Mouse (Mus musculus) megakaryocyte, adult 5-6 weeks (primary cell): ENCODE measurements around the gene 2310009B15Rik. TPM values are rescaled to one million over a fixed set of nuclear protein-coding genes. Genes with fewer than 3 reads are reported as not detected.

ENCODE experiments used
- ATAC-seq: 2 replicates; pipeline ENCODE4 v1.8.0; 2016; ENCODE audit warnings: mild to moderate bottlenecking, inconsistent platforms; ENCODE audit not compliant: poor library complexity, severe bottlenecking
- total RNA-seq, 2 experiments: library from RNA; stranded (forward) in 1 of 2; stranded (reverse) in 1 of 2; fragments of 153-499, 151-499 nt in 1 of 2; fragments of 221-1000, 200-1000 nt in 1 of 2; gene quantifications; 2 replicates each; pipeline versions ENCODE4 v1.2.3 to v1.2.4; 2015 to 2017

Gene 2310009B15Rik
- total RNA-seq, 2 experiments from 2014 or later: 11.7 to 18.4 TPM

DNA sequence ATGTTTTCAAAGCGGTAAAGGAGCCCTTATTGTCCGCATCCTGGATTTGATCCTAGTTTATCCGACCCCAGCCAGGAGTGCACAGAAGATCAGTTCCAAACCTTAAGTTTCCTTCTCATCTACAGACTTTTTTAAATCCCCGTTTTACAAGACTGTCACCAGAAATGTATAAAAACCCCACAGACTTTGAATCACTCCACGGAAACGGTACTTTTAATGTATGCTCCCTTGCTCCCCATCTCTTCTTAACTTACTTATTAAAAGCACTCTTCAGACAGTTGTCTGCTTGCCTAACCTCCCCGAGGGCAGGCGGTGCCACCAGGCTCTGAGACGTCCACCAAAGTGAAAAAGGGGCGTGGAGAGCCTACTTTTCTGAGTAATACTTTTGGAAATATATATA is 13.9 kb downstream of the 2310009B15Rik start:
- ATAC-seq: no peak

DNA sequence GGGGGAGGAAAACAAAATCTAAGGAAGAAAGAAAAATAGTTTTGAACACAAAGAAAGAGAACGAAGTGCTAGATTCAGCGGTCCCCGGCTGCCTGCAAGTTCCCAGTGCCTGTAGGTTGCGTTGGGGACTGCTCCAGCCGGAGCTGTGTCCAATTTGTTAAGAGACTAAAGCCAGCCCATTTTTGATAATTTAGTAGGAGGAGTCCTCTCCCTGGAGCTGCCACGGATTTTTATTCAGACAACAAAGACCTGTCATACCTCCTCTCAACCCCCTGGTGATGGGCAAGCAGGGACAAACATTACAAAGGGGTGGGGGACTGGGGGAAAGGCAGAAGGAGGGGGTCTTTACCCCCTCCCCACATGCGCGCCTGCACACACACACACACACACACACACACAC is 14.3 kb downstream of the 2310009B15Rik start:
- no peak for ATAC-seq

DNA sequence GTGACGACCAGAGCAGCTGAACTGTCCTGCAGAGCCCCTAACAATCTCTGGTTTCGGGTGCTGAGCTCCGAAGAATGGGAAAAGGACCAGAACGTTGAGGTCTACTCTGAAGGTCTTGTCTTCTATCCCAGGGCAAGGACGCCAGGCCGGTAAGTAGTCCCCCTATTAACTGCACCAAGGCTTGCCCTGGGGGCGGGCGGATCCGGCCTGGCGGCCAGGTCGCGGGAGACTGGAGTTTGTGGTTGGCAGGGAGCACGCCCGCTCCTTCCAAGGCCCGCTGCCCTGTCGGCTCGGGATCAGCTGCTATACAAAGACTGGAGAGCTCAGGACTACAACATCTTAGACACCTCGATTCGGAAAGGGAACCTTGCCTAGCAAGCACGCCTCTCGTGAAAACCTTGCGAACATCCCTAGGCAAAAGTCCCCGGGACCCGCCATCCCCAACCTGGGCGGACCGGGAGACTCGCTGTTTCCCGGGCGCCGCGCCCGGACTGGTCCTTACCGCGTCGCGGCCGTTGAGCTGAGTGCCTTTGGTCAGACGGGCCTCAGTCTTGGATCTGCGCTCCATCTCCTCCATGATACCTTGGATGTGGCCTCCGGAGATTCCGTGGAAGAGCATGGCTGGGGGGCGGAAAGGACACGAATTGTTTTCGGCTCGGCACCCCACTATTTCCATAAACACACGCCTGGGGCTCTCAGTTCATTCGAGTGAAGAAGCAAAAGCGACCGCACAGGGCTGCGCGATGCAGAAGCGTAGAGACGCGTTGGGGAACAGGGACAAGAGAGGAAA is 15.2 kb downstream of the 2310009B15Rik start:
- no peak for ATAC-seq

DNA sequence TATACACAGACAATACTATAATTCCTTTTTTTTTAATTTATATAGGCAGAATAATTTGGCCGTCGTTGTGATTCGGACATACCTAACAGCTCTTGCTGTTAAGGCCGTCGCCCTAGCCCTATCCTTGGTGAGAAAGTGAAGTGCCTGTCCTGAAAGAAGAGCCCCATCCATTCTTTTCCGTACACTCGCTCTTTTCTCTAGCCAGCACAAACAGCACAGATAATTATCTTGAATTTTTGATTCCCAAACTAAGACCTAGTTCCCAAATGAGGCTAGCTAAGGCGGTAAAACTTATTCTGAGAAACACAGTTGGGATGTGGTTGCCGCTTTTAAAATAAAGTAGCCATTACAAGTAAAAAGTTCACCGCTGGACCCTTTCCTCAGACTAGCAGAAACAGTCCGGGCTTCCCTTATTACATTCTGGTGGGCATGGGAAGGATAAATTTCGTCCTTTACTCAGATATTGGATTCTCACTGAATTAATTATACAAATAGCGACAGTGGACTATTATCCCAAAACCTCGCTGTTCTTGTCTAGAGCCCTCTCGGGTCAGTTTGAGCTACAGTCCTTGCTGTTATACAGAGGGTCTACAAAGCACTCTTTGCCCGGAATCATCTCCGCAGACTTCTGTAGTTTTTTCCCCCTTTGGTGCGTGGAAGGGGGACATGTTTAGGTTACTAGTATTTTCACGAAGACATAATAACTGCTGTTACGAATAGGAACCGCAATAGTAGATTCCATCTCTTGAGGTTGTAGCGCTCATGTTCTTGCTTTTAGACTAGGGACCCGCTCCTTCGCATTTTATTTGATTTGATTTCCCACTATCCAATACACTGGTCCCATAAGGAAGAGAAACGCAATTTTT is 16.0 kb downstream of the 2310009B15Rik start:
- ATAC-seq: no peak

DNA sequence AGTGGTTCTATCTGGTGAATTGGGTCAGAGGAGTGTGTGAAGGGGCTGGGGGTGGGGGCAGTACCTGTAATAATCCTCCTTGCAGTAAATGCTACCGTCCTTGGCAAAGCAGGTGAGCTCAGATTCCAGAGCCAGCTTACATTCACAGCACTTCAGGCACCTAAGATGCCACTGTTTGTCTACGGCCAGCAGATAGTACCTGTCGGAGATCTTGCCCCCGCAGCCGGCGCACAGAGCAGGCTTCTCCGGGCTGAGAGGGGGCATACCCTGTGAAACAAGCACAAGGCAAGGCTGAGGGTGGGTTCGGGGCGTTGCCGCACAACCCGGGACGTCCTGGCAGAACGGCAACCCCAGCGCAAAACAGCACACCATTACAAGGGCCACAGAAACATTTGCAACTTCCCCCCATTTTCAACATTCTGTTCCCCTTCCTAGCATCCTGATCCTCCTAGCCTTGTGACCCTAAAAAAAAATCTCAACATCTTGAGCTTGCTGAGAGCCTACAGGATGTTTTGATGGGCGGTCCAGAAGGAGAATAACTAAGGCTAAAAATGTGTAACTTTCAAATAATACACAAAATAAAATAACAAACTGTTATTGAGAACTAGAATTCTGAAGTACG is 16.7 kb downstream of the 2310009B15Rik start:
- 0 out of 2 replicates have a peak, but pooled peaks have one; percentile 13 for ATAC-seq

DNA sequence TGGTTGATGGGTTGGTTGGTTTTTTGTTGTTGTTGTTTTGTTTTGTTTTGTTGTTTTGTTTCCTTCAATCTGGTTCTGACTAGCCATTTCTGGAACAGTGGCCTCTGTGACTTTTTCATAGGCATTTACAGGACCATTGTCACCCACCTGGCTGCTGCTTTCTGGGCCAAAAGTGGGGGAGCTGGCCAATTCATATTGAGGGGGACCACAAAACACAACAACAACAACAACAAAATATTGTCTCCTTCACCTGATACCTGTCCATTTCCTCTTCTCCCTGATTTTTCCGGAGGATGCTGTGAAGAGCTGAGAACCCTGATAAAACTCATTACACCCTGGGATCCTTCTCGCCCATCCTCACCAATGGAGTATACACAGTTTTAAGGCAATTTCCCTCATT is 17.4 kb downstream of the 2310009B15Rik start:
- no peak for ATAC-seq

DNA sequence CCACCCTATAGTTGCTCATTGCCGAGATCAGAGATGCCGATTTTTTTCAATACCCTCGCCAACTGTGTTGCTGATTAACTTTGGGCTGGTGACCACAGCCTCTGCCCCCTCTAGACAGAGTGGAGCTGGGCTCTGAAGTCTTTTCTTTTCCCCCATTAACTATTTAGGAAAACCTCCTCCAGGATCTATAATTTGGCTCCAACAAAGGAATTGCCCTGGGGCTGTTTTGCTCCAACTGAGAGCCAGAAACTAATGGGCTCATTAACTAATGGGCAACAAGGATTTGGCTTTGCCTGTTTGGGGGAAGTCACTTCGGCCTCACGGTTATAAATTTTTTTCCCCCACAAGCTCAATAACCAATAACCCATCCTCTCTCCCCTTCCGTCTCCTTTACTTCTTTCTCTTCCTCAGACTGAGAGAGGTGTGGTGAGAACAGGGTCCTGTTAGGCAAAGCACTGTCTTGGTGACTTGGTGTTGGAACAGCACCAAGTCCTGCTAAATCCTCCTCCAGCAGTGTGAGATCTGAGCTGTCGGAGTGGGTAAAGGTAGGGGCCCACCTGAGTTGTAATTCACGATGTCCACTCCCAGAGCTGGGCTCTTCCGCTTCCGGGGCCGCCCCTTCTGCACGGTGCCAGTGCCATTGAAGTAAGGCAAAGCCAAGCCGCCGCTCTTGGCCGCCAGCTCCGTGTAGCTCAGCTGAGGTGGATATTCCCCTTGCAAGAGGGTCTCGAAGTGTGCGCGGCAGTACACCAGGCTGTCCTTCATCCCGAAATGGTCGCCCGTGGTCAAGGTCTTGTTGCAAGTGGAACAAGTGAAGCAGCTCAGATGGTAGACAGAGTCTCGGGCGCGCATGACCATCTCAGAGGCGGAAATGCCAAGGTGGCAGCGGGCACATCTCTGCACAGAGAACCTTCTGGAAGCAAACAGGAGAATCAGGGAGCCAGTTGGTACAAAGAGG is 18.6 kb downstream of the 2310009B15Rik start:
- ATAC-seq: no peak

DNA sequence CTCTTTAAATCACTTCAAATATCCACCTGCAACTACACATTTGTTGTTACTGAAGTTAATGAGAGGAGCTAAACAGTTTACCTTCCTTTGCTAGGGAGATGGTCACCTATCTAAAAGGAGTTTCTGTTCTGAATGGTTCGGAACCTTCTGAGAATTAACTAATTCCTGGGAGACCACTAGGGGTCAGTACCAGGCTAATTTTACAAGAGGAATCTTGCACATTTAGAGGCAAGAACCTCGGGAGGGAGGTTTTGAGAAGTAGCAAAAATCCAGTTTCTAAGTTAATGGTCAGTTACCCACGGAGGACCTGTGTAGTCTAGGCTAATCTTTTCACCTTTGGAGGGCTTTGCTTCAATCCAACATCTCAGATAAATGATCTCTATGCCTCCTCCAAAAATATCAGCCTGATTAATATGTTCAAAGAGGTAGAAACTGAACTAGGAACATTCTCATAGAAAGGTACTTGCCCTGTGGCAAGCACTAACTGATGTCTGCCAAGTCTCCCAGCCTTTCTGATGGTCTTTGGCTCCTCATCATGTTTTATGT is 21.2 kb downstream of the 2310009B15Rik start:
- ATAC-seq: peak; percentile 60

DNA sequence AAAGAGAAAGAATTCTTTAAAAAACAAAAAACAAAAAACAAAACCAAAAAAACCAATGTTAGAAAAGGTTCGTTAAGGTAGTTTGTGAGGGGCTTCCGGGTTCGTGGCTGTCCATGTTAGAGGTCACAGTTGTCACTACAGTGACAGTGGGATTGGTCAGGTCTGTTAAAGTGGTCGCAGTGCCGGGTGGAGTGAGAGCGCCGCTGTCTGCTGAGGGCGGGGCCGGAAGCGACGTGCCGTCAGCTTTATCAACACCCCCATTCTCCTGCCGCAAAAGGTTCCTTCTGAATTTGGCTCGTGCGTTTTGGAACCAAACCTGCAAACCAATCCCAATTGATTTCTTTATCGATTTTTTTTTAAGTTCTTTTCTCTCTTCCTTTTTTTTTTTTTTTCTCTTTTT is 25.3 kb downstream of the 2310009B15Rik start:
- ATAC-seq: peak; percentile 82

DNA sequence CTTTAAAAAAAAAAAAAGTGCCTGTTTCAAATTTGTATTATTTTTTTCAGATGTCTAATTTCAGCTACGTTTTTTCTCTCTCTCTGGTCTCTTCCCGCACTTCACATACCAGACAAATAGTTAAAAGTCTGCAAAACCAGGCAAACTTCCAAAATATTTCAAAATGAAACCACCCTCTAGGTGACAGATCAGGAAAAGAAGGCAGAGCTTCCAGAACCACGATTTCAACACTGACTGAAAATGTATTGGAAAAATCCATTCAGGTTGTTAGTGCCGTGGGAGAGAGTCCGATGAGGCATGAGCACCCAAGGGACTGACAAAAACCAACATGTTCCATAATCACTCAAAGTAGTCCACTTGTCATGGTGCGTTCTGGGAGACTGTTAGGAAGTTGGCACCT is 29.8 kb downstream of the 2310009B15Rik start:
- no peak for ATAC-seq

DNA sequence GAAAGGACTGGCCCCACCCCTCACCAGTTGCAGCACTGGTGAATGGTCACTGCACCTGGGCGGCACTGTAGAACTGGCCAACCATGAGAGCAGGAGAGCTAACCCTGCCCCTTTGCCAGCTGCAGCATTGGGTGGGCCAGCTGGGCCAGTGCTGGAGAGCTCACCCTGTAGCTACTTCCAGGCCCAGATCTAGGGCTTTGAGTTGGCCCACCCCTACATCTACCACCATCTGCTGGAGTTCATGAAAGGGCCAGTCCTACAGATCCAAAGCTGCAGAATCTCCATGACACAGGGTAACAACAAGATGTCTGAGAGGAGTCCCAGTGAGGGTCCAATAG is 33.7 kb downstream of the 2310009B15Rik start:
- peak; percentile 41 for ATAC-seq

DNA sequence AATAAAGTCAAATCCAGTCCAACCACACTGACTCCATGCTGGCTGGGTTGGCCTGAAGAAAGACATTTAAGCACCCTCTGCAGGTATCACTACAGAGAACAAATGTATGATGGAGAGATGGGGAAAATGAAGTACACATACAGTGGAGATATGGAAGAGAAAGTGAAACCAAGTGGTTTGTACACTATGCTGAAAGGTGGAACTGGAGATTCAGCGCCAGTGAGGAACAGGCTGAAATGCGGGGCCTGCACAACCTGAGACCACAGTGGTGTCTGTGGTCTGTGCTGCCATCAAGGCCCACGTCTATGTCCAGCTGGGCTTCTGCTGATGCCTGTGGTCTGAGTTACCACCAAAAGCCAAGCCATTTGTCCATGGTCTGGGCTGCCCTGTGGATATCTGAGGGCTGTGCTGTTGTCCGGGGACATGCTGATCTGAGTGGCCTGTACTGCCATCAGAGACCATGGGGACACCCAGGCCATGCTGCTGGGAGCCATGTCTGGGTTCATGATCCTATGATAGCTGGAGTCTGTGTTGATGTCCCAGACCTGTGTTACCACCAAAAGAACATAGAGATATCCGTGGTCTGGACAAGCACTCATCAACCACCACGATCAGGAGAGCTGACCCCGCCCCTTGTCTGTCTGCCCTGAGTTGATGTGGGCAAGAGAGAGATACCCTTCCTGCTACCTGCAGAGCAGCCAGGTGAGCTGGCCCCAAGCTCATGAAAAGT is 34.2 kb downstream of the 2310009B15Rik start:
- ATAC-seq: peak; percentile 89

Other genes with a start within 250 kb of the 2310009B15Rik start
- 57.3 and 65.8 TPM in 2 replicates for gene Nek7, start 236.7 kb downstream of the 2310009B15Rik start, total RNA-seq (2015)
- 52.9 and 59.6 TPM in 2 replicates for gene Nek7, start 236.7 kb downstream of the 2310009B15Rik start, total RNA-seq (2017)
- gene Lhx9, start 8.3 kb downstream of the 2310009B15Rik start, total RNA-seq (2015): not detected in 2 replicates
- gene Lhx9, start 8.3 kb downstream of the 2310009B15Rik start, total RNA-seq (2017): not detected in 2 replicates
- 26.2 and 28.1 TPM in 2 replicates for gene Dennd1b, start 106.6 kb upstream of the 2310009B15Rik start, total RNA-seq (2015)
- gene Dennd1b, start 106.6 kb upstream of the 2310009B15Rik start, total RNA-seq (2017): 21.0 and 26.8 TPM in 2 replicates